Mouse (Mus musculus) embryonic fibroblast, embryonic 13.5 days (primary cell): ENCODE measurements around the gene Spaca4.

Source experiments
- CTCF ChIP-seq: IDR thresholded peaks from 2 replicates; pipeline ENCODE4 v1.5.1; 2011; ENCODE audit warnings: mild to moderate bottlenecking, control low read depth, low read length, moderate library complexity, borderline replicate concordance; ENCODE audit not compliant: insufficient read depth
- POLR2A ChIP-seq: IDR thresholded peaks from 2 replicates; pipeline ENCODE4 v1.6.1; 2011; ENCODE audit warnings: low read depth, mild to moderate bottlenecking, control low read depth, low read length, moderate library complexity

GRCm38 (mm10) chr7:45693921-45694591 is 31.6 kb downstream of the Spaca4 start, which contains the start of gene Sec1:
- TF ChIP-seq POLR2A (no peak), CTCF (no peak)
